Mouse (Mus musculus): ENCODE measurements around the gene Slc15a5. TPM values are rescaled to one million over a fixed set of nuclear protein-coding genes. Genes with fewer than 3 reads are reported as not detected.
A peak's percentile ranks its signal among the peaks of the same experiment; 100 is the strongest.
"Not testable (repeated sequence)": the region's sequence is repeated elsewhere in the genome, so short reads cannot be mapped to it uniquely, and the experiment has no call there.

The Slc15a5 gene
- polyA plus RNA-seq, 1 experiment from 2014 or later = not detected

- ATAC-seq (ENCODE audit: low read depth) = no peak
- Histone ChIP-seq H3K27ac (ENCODE audit: low read depth, low read length) (no peak overlapping the region), H3K4me3 (ENCODE audit: low read depth, low read length) (no peak overlapping the region), H3K36me3 (ENCODE audit: control insufficient read depth, insufficient read depth, low read length) (no peaks in the 10 kb centered on the region), H3K4me2 (ENCODE audit: low read depth, low read length) (no peak overlapping the region), H3K9ac (replicated peaks; ENCODE audit: low read depth, low read length) (no peak overlapping the region), H3K4me1 (ENCODE audit: control insufficient read depth, insufficient read depth, low read length) (no peaks in the 10 kb centered on the region), H3K27me3 (ENCODE audit: control insufficient read depth, insufficient read depth, low read length) (no peaks in the 10 kb centered on the region), H3K9me3 (ENCODE audit: control insufficient read depth, low read length) (no peaks in the 10 kb centered on the region)
- WGBS = 79% methylated on average over 8 of the region's 8 CpGs
These were observed 9.4 kb upstream of the Slc15a5 start for GRCm38 (mm10) chr6:138089084-138089483.

- not testable (repeated sequence) for H3K4me3 ChIP-seq (ENCODE audit: low read depth, low read length); H3K27ac ChIP-seq (ENCODE audit: low read depth, low read length); H3K4me1 ChIP-seq (ENCODE audit: control insufficient read depth, insufficient read depth, low read length); H3K9me3 ChIP-seq (ENCODE audit: control insufficient read depth, low read length); H3K27me3 ChIP-seq (ENCODE audit: control insufficient read depth, insufficient read depth, low read length); ATAC-seq (ENCODE audit: low read depth); H3K36me3 ChIP-seq (ENCODE audit: control insufficient read depth, insufficient read depth, low read length); H3K4me2 ChIP-seq (ENCODE audit: low read depth, low read length); H3K9ac ChIP-seq (replicated peaks; ENCODE audit: low read depth, low read length)
These were observed 6.7 kb upstream of the Slc15a5 start for GRCm38 (mm10) chr6:138086421-138086820.

GRCm38 (mm10) chr6:138080778-138081549 lies 1.2 kb upstream of the Slc15a5 start:
- ATAC-seq (ENCODE audit: low read depth) = no peak
- Histone ChIP-seq H3K4me3 (ENCODE audit: low read depth, low read length) (no peak overlapping the region), H3K9me3 (ENCODE audit: control insufficient read depth, low read length) (no peaks in the 10 kb centered on the region), H3K4me2 (ENCODE audit: low read depth, low read length) (no peak overlapping the region), H3K4me1 (ENCODE audit: control insufficient read depth, insufficient read depth, low read length) (no peaks in the 10 kb centered on the region), H3K36me3 (ENCODE audit: control insufficient read depth, insufficient read depth, low read length) (no peaks in the 10 kb centered on the region), H3K27me3 (ENCODE audit: control insufficient read depth, insufficient read depth, low read length) (no peaks in the 10 kb centered on the region), H3K27ac (ENCODE audit: low read depth, low read length) (no peak overlapping the region), H3K9ac (replicated peaks; ENCODE audit: low read depth, low read length) (no peak overlapping the region)
- WGBS = 89% methylated on average over 6 of the region's 6 CpGs

- no peaks in the 10 kb centered on the region for H3K9me3 ChIP-seq (ENCODE audit: control insufficient read depth, low read length)
- WGBS = 88% methylated on average over 5 of the region's 5 CpGs
- H3K36me3 ChIP-seq (ENCODE audit: control insufficient read depth, insufficient read depth, low read length) = no peaks in the 10 kb centered on the region
- no peaks in the 10 kb centered on the region for H3K4me1 ChIP-seq (ENCODE audit: control insufficient read depth, insufficient read depth, low read length)
- ATAC-seq (ENCODE audit: low read depth) = no peak
- H3K4me3 ChIP-seq (ENCODE audit: low read depth, low read length) = no peak overlapping the region
- H3K27ac ChIP-seq (ENCODE audit: low read depth, low read length) = no peak overlapping the region
- H3K27me3 ChIP-seq (ENCODE audit: control insufficient read depth, insufficient read depth, low read length) = no peaks in the 10 kb centered on the region
- no peak overlapping the region for H3K4me2 ChIP-seq (ENCODE audit: low read depth, low read length)
- H3K9ac ChIP-seq (replicated peaks; ENCODE audit: low read depth, low read length) = no peak overlapping the region
These were observed 1.9 kb downstream of the Slc15a5 start for GRCm38 (mm10) chr6:138077681-138078439.

GRCm38 (mm10) chr6:138075723-138076122 lies 4.0 kb downstream of the Slc15a5 start:
- Histone ChIP-seq H3K4me1 (ENCODE audit: control insufficient read depth, insufficient read depth, low read length) (no peaks in the 10 kb centered on the region), H3K27me3 (ENCODE audit: control insufficient read depth, insufficient read depth, low read length) (no peaks in the 10 kb centered on the region), H3K9me3 (ENCODE audit: control insufficient read depth, low read length) (no peaks in the 10 kb centered on the region), H3K27ac (ENCODE audit: low read depth, low read length) (no peak overlapping the region), H3K36me3 (ENCODE audit: control insufficient read depth, insufficient read depth, low read length) (no peaks in the 10 kb centered on the region), H3K9ac (replicated peaks; ENCODE audit: low read depth, low read length) (no peak overlapping the region), H3K4me3 (ENCODE audit: low read depth, low read length) (no peak overlapping the region), H3K4me2 (ENCODE audit: low read depth, low read length) (no peak overlapping the region)
- WGBS = 84% methylated on average over 1 of the region's 1 CpGs
- no peak for ATAC-seq (ENCODE audit: low read depth)

- Histone ChIP-seq H3K9me3 (ENCODE audit: control insufficient read depth, low read length) (no peaks in the 10 kb centered on the region), H3K4me3 (ENCODE audit: low read depth, low read length) (no peak overlapping the region), H3K27me3 (ENCODE audit: control insufficient read depth, insufficient read depth, low read length) (no peaks in the 10 kb centered on the region), H3K4me1 (ENCODE audit: control insufficient read depth, insufficient read depth, low read length) (no peaks in the 10 kb centered on the region), H3K36me3 (ENCODE audit: control insufficient read depth, insufficient read depth, low read length) (no peaks in the 10 kb centered on the region), H3K27ac (ENCODE audit: low read depth, low read length) (no peak overlapping the region), H3K4me2 (ENCODE audit: low read depth, low read length) (no peak overlapping the region), H3K9ac (replicated peaks; ENCODE audit: low read depth, low read length) (no peak overlapping the region)
- 86% methylated on average over 2 of the region's 2 CpGs for WGBS
- ATAC-seq (ENCODE audit: low read depth) = no peak
These were observed 6.2 kb downstream of the Slc15a5 start for GRCm38 (mm10) chr6:138073540-138073939.

- H3K27me3 ChIP-seq (ENCODE audit: control insufficient read depth, insufficient read depth, low read length) = no peaks in the 10 kb centered on the region
- H3K9me3 ChIP-seq (ENCODE audit: control insufficient read depth, low read length) = no peaks in the 10 kb centered on the region
- peak; percentile 38; the same call in 1 of the 2 replicates for ATAC-seq (ENCODE audit: low read depth)
- H3K4me3 ChIP-seq (ENCODE audit: low read depth, low read length) = no peak overlapping the region
- 70% methylated on average over 8 of the region's 8 CpGs for WGBS
- H3K4me1 ChIP-seq (ENCODE audit: control insufficient read depth, insufficient read depth, low read length) = no peaks in the 10 kb centered on the region
- H3K9ac ChIP-seq (replicated peaks; ENCODE audit: low read depth, low read length) = no peak overlapping the region
- H3K36me3 ChIP-seq (ENCODE audit: control insufficient read depth, insufficient read depth, low read length) = no peaks in the 10 kb centered on the region
- H3K4me2 ChIP-seq (ENCODE audit: low read depth, low read length) = no peak overlapping the region
- H3K27ac ChIP-seq (ENCODE audit: low read depth, low read length) = no peak overlapping the region
These were observed 6.8 kb downstream of the Slc15a5 start for GRCm38 (mm10) chr6:138072963-138073339.

- Histone ChIP-seq H3K36me3 (ENCODE audit: control insufficient read depth, insufficient read depth, low read length) (no peaks in the 10 kb centered on the region), H3K4me2 (ENCODE audit: low read depth, low read length) (no peak overlapping the region), H3K4me3 (ENCODE audit: low read depth, low read length) (no peak overlapping the region), H3K27me3 (ENCODE audit: control insufficient read depth, insufficient read depth, low read length) (no peaks in the 10 kb centered on the region), H3K27ac (ENCODE audit: low read depth, low read length) (no peak overlapping the region), H3K9me3 (ENCODE audit: control insufficient read depth, low read length) (no peaks in the 10 kb centered on the region), H3K9ac (replicated peaks; ENCODE audit: low read depth, low read length) (no peak overlapping the region), H3K4me1 (ENCODE audit: control insufficient read depth, insufficient read depth, low read length) (no peaks in the 10 kb centered on the region)
- no peak for ATAC-seq (ENCODE audit: low read depth)
- 88% methylated on average over 5 of the region's 5 CpGs for WGBS
These were observed 7.4 kb downstream of the Slc15a5 start for GRCm38 (mm10) chr6:138072110-138072962.
